Mouse (Mus musculus) erythroblast, embryonic 14.5 days (primary cell): ENCODE measurements at regions not wholly inside any gene's neighbourhood (a gene's known extent, or its start where the extent isn't known, plus 50 kb on each side); places are given as distances from the start of the nearest gene placed in this dataset.

ENCODE experiments used
- H3K27me3 ChIP-seq: 2 replicates; pipeline ENCODE4 v1.6.1; 2012; ENCODE audit warnings: inconsistent platforms; ENCODE audit not compliant: control insufficient read depth
- H3K36me3 ChIP-seq: 2 replicates; pipeline ENCODE4 v1.6.1; 2012; ENCODE audit warnings: mild to moderate bottlenecking, inconsistent platforms; ENCODE audit not compliant: control insufficient read depth
- H3K4me1 ChIP-seq: 2 replicates; pipeline ENCODE4 v1.6.1; 2012; ENCODE audit warnings: inconsistent platforms; ENCODE audit not compliant: control insufficient read depth
- H3K4me3 ChIP-seq: replicated peaks from 2 replicates; pipeline ENCODE3; 2012; ENCODE audit warnings: moderate library complexity, mild to moderate bottlenecking, inconsistent platforms
- H3K9me3 ChIP-seq: 2 replicates; pipeline ENCODE4 v1.6.1; 2012; ENCODE audit warnings: low read length, inconsistent platforms, mixed read lengths; ENCODE audit not compliant: control insufficient read depth
- GATA1 ChIP-seq: IDR thresholded peaks from 2 replicates; pipeline ENCODE4 v1.6.1; 2012; ENCODE audit warnings: low read length, inconsistent platforms, mixed read lengths
- TAL1 ChIP-seq: IDR thresholded peaks from 3 replicates; pipeline ENCODE4 v1.6.1; 2012; ENCODE audit warnings: low read length, inconsistent platforms, mixed read lengths

GRCm38 (mm10) chr6:67094426-67094825 lies 57.2 kb upstream of the Gadd45a start:
- H3K4me1 ChIP-seq = no peaks in the 10 kb centered on the region
- no peaks in the 10 kb centered on the region for H3K9me3 ChIP-seq
- no peaks in the 10 kb centered on the region for H3K36me3 ChIP-seq
- peaks cover 15% of the 10 kb centered on the region for H3K27me3 ChIP-seq
- TF ChIP-seq TAL1 = no peak
- no peak for TF ChIP-seq GATA1
- no peak overlapping the region for H3K4me3 ChIP-seq

GRCm38 (mm10) chr6:67093128-67093527 lies 55.9 kb upstream of the Gadd45a start:
- H3K27me3 ChIP-seq = peaks cover 15% of the 10 kb centered on the region
- no peak overlapping the region for H3K4me3 ChIP-seq
- H3K36me3 ChIP-seq = no peaks in the 10 kb centered on the region
- H3K9me3 ChIP-seq = no peaks in the 10 kb centered on the region
- TF ChIP-seq TAL1 = no peak
- TF ChIP-seq GATA1 = no peak
- peaks cover 7% of the 10 kb centered on the region for H3K4me1 ChIP-seq

- H3K27me3 ChIP-seq = peaks cover 12% of the 10 kb centered on the region
- H3K4me3 ChIP-seq = no peak overlapping the region
- peaks cover 21% of the 10 kb centered on the region for H3K4me1 ChIP-seq
- TF ChIP-seq GATA1 (no peak), TAL1 (no peak)
- H3K9me3 ChIP-seq = no peaks in the 10 kb centered on the region
- H3K36me3 ChIP-seq = no peaks in the 10 kb centered on the region
These were observed 52.9 kb upstream of the Gadd45a start for GRCm38 (mm10) chr6:67090150-67090549.

- Histone ChIP-seq H3K36me3 (no peaks in the 10 kb centered on the region), H3K9me3 (no peaks in the 10 kb centered on the region), H3K4me1 (peaks cover 27% of the 10 kb centered on the region), H3K27me3 (peaks cover 7% of the 10 kb centered on the region), H3K4me3 (no peak overlapping the region)
- TF ChIP-seq GATA1 = no peak
- no peak for TF ChIP-seq TAL1
These were observed 52.4 kb upstream of the Gadd45a start for GRCm38 (mm10) chr6:67089530-67090140.

GRCm38 (mm10) chr6:67088741-67089455 lies 51.6 kb upstream of the Gadd45a start:
- H3K4me1 ChIP-seq = peaks cover 33% of the 10 kb centered on the region
- H3K36me3 ChIP-seq = no peaks in the 10 kb centered on the region
- no peak overlapping the region for H3K4me3 ChIP-seq
- TF ChIP-seq GATA1 (no peak), TAL1 (no peak)
- no peaks in the 10 kb centered on the region for H3K9me3 ChIP-seq
- peaks cover 7% of the 10 kb centered on the region for H3K27me3 ChIP-seq

- no peak overlapping the region for H3K4me3 ChIP-seq
- H3K27me3 ChIP-seq = peaks cover 4% of the 10 kb centered on the region
- peaks cover 33% of the 10 kb centered on the region for H3K4me1 ChIP-seq
- TF ChIP-seq TAL1 (no peak), GATA1 (no peak)
- no peaks in the 10 kb centered on the region for H3K9me3 ChIP-seq
- H3K36me3 ChIP-seq = no peaks in the 10 kb centered on the region
These were observed 50.7 kb upstream of the Gadd45a start for GRCm38 (mm10) chr6:67087837-67088440.

- Histone ChIP-seq H3K36me3 (no peaks in the 10 kb centered on the region), H3K4me1 (peaks cover 33% of the 10 kb centered on the region), H3K4me3 (no peak overlapping the region), H3K9me3 (no peaks in the 10 kb centered on the region), H3K27me3 (no peaks in the 10 kb centered on the region)
- TF ChIP-seq GATA1 (no peak), TAL1 (no peak)
These were observed 50.1 kb upstream of the Gadd45a start for GRCm38 (mm10) chr6:67087393-67087792.
